Mouse (Mus musculus) MEL (cell line): ENCODE measurements around the gene Brdt. TPM values are rescaled to one million over a fixed set of nuclear protein-coding genes. Genes with fewer than 3 reads are reported as not detected.
A peak's percentile ranks its signal among the peaks of the same experiment; 100 is the strongest.

Experiments
- DNase-seq: peaks from one replicate; pipeline ENCODE4 v3.0.0; 2011; ENCODE audit warnings: low read depth, low spot score
- H3K27ac ChIP-seq: 2 replicates; pipeline ENCODE4 v1.5.1; 2012; ENCODE audit warnings: low read depth, mild to moderate bottlenecking, control low read depth, low read length, moderate library complexity; ENCODE audit not compliant: control insufficient read depth
- H3K27me3 ChIP-seq, 2 experiments: fragments of 150-350 bp in 1 of 2; sonication (generic) in 1 of 2; 2 replicates each; pipeline ENCODE4 v1.6.1; 2012; ENCODE audit warnings: low read length in 2 of 2, mild to moderate bottlenecking in 2 of 2, improper control_type of control experiment in 1 of 2, moderate library complexity in 1 of 2; ENCODE audit not compliant: insufficient read depth in 2 of 2, control insufficient read depth in 1 of 2
- H3K36me3 ChIP-seq, 2 experiments: 2 replicates each; pipeline ENCODE4 v1.6.1; 2012 to 2014; ENCODE audit warnings: low read length in 2 of 2, improper control_type of control experiment in 1 of 2, inconsistent platforms in 1 of 2, mild to moderate bottlenecking in 1 of 2; ENCODE audit not compliant: insufficient read depth in 2 of 2, control insufficient read depth in 1 of 2
- H3K4me1 ChIP-seq, 2 experiments: fragments of 150-350 bp in 1 of 2; sonication (generic) in 1 of 2; 2 replicates each; pipeline ENCODE4 v1.6.1; 2012; ENCODE audit warnings: low read length in 2 of 2, improper control_type of control experiment in 1 of 2, mild to moderate bottlenecking in 1 of 2; ENCODE audit not compliant: insufficient read depth in 2 of 2, control insufficient read depth in 1 of 2
- H3K4me3 ChIP-seq, 2 experiments: fragments of 150-350 bp in 1 of 2; sonication (generic) in 1 of 2; 2 replicates each; pipeline ENCODE4 v1.5.1; 2012; ENCODE audit warnings: low read depth in 2 of 2, low read length in 2 of 2, mild to moderate bottlenecking in 2 of 2, moderate library complexity in 2 of 2, control low read depth in 1 of 2, improper control_type of control experiment in 1 of 2; ENCODE audit not compliant: control insufficient read depth in 1 of 2, insufficient read depth in 1 of 2
- H3K79me2 ChIP-seq: 2 replicates; pipeline ENCODE4 v1.6.1; 2012; ENCODE audit warnings: mild to moderate bottlenecking, low read length, moderate library complexity; ENCODE audit not compliant: control insufficient read depth, poor library complexity, insufficient read depth
- H3K9ac ChIP-seq: 2 replicates; pipeline ENCODE4 v1.6.1; 2012; ENCODE audit warnings: low read depth, mild to moderate bottlenecking, control low read depth, low read length, moderate library complexity; ENCODE audit not compliant: control insufficient read depth, poor library complexity, severe bottlenecking
- H3K9me3 ChIP-seq: fragments of 150-350 bp; sonication (generic); replicated peaks from 2 replicates; pipeline ENCODE4 v1.6.1; 2012; ENCODE audit warnings: mild to moderate bottlenecking, low read length, improper control_type of control experiment, moderate library complexity; ENCODE audit not compliant: insufficient read depth
- CTCF ChIP-seq, 3 experiments: IDR thresholded peaks in 2 of 3; conservative IDR thresholded peaks in 1 of 3; 2 replicates each; pipeline ENCODE4 v1.5.1; 2011 to 2012; ENCODE audit warnings: low read length in 3 of 3, low read depth in 2 of 3, mild to moderate bottlenecking in 2 of 3, improper control_type of control experiment in 1 of 3, inconsistent platforms in 1 of 3, mixed read lengths in 1 of 3, moderate library complexity in 1 of 3; ENCODE audit not compliant: control insufficient read depth in 1 of 3, insufficient read depth in 1 of 3, poor library complexity in 1 of 3, severe bottlenecking in 1 of 3
- ETS1 ChIP-seq: IDR thresholded peaks from 2 replicates; pipeline ENCODE4 v1.6.1; 2012; ENCODE audit warnings: low read depth, mild to moderate bottlenecking, inconsistent platforms, low read length, improper control_type of control experiment, moderate library complexity
- GATA1 ChIP-seq: IDR thresholded peaks from 2 replicates; pipeline ENCODE4 v1.6.1; 2011; ENCODE audit warnings: low read depth, low read length, improper control_type of control experiment
- HCFC1 ChIP-seq: IDR thresholded peaks from 2 replicates; pipeline ENCODE4 v1.6.1; 2012; ENCODE audit warnings: low read depth, mild to moderate bottlenecking, inconsistent platforms, low read length, improper control_type of control experiment, moderate library complexity
- KAT2A ChIP-seq: conservative IDR thresholded peaks from 2 replicates; pipeline ENCODE4 v1.6.1; 2012; ENCODE audit warnings: low read depth, low read length, improper control_type of control experiment, inconsistent platforms
- MEF2A ChIP-seq: IDR thresholded peaks from 2 replicates; pipeline ENCODE4 v1.6.1; 2014; ENCODE audit warnings: low read depth, mild to moderate bottlenecking, inconsistent platforms, low read length, improper control_type of control experiment; ENCODE audit not compliant: poor library complexity, insufficient replicate concordance, severe bottlenecking; ENCODE audit errors: extremely low read depth
- MYB ChIP-seq: IDR thresholded peaks from 2 replicates; pipeline ENCODE4 v1.6.1; 2011; ENCODE audit warnings: mild to moderate bottlenecking, low read depth, low read length, improper control_type of control experiment
- NRF1 ChIP-seq: IDR thresholded peaks from 2 replicates; pipeline ENCODE4 v1.6.1; 2014; ENCODE audit warnings: low read depth, mild to moderate bottlenecking, inconsistent platforms, low read length, improper control_type of control experiment, moderate library complexity; ENCODE audit not compliant: poor library complexity, insufficient read depth, severe bottlenecking
- POLR2A ChIP-seq, 2 experiments: IDR thresholded peaks; 2 replicates each; pipeline ENCODE4 v1.6.1; 2011 to 2012; ENCODE audit warnings: low read length in 2 of 2, mild to moderate bottlenecking in 2 of 2, control low read depth in 1 of 2, improper control_type of control experiment in 1 of 2, low read depth in 1 of 2, moderate library complexity in 1 of 2; ENCODE audit not compliant: control insufficient read depth in 1 of 2, insufficient read depth in 1 of 2, poor library complexity in 1 of 2
- POLR2AphosphoS2 ChIP-seq: IDR thresholded peaks from 2 replicates; pipeline ENCODE4 v1.6.1; 2011; ENCODE audit warnings: low read length, improper control_type of control experiment
- SMC3 ChIP-seq: IDR thresholded peaks from 2 replicates; pipeline ENCODE4 v1.6.1; 2011; ENCODE audit warnings: low read depth, low read length, improper control_type of control experiment
- TAL1 ChIP-seq: IDR thresholded peaks from 2 replicates; pipeline ENCODE4 v1.6.1; 2012; ENCODE audit warnings: mild to moderate bottlenecking, inconsistent platforms, low read length, moderate library complexity, mixed read lengths
- TBP ChIP-seq: IDR thresholded peaks from 2 replicates; pipeline ENCODE4 v1.8.0; 2011; ENCODE audit warnings: low read depth, low read length, improper control_type of control experiment
- TCF12 ChIP-seq: IDR thresholded peaks from 2 replicates; pipeline ENCODE4 v1.6.1; 2014; ENCODE audit warnings: low read depth, mild to moderate bottlenecking, inconsistent platforms, low read length, improper control_type of control experiment, moderate library complexity
- USF2 ChIP-seq, 2 experiments: IDR thresholded peaks; 2 replicates each; pipeline ENCODE4 v1.6.1; 2011 to 2012; ENCODE audit warnings: improper control_type of control experiment in 2 of 2, low read length in 2 of 2, borderline replicate concordance in 1 of 2, inconsistent platforms in 1 of 2, low read depth in 1 of 2, mild to moderate bottlenecking in 1 of 2; ENCODE audit not compliant: insufficient read depth in 1 of 2
- ZC3H11A ChIP-seq: IDR thresholded peaks from 2 replicates; pipeline ENCODE4 v1.6.1; 2012; ENCODE audit warnings: low read depth, mild to moderate bottlenecking, inconsistent platforms, low read length, improper control_type of control experiment
- ZKSCAN1 ChIP-seq: IDR thresholded peaks from 2 replicates; pipeline ENCODE4 v1.6.1; 2012; ENCODE audit warnings: low read depth, mild to moderate bottlenecking, inconsistent platforms, low read length, improper control_type of control experiment, moderate library complexity
- polyA plus RNA-seq, 2 experiments: library from polyadenylated mRNA; stranded (reverse) in 1 of 2; unstranded in 1 of 2; fragments of >175 nt in 1 of 2; fragments of >200 nt in 1 of 2; gene quantifications; 2 replicates each; pipeline versions ENCODE4 v1.2.1 to v1.2.4; 2012; ENCODE audit warnings: low replicate concordance in 2 of 2, low read depth in 1 of 2; ENCODE audit not compliant: insufficient read length in 2 of 2, insufficient read depth in 1 of 2, missing spikeins in 1 of 2
- total RNA-seq: library from RNA; depleted of rRNA; stranded (reverse); fragments of 300-350 nt; gene quantifications from 2 replicates; pipeline ENCODE4 v1.2.3, GENCODE M21; 2012

Gene Brdt
- total and polyA plus RNA-seq, 3 experiments: 10.3 to 16.7 TPM; not detected in 1

- Histone ChIP-seq H3K79me2 (no peaks in the 10 kb centered on the region), H3K27ac (no peak within 1 kb of the TSS)
Observed at GRCm38 (mm10) chr5:107431249-107431648, 100.3 kb downstream of the Brdt start, which contains the start of gene Lpcat2b. Gene Lpcat2b (plus strand): TSS chr5:107431549.

GRCm38 (mm10) chr5:107434001-107434400 lies 103.0 kb downstream of the Brdt start:
- no peak for DNase-seq
- peaks cover 0 to 21% of the 10 kb centered on the region in 2 experiments; a peak in 2 of 4 replicates for H3K36me3 ChIP-seq
- no peaks in the 10 kb centered on the region; a peak in 1 of 4 replicates for H3K27me3 ChIP-seq
- H3K27ac ChIP-seq: no peak overlapping the region
- TF ChIP-seq TCF12: no peak
- no peak for TF ChIP-seq USF2 (IDR thresholded peaks at IDR 0.05; ENCODE audit: borderline replicate concordance in 1 of 2, insufficient read depth in 1 of 2, low read depth in 1 of 2, low read length in 2 of 2)
- no peak for TF ChIP-seq MYB
- TF ChIP-seq MEF2A: no peak
- no peak for TF ChIP-seq NRF1
- TF ChIP-seq TAL1: no peak
- TF ChIP-seq GATA1: no peak
- no peak for TF ChIP-seq KAT2A
- TF ChIP-seq TBP: no peak
- no peak for TF ChIP-seq POLR2AphosphoS2
- TF ChIP-seq CTCF (IDR thresholded peaks at IDR 0.05 in 2 of 3, conservative IDR thresholded peaks at IDR 0.05 in 1 of 3; ENCODE audit: control insufficient read depth in 1 of 3, insufficient read depth in 1 of 3, low read depth in 2 of 3, low read length in 3 of 3, poor library complexity in 1 of 3, severe bottlenecking in 1 of 3): no peak
- TF ChIP-seq ZKSCAN1: no peak
- TF ChIP-seq POLR2A (IDR thresholded peaks at IDR 0.05; ENCODE audit: control insufficient read depth in 1 of 2, insufficient read depth in 1 of 2, low read depth in 1 of 2, low read length in 2 of 2, poor library complexity in 1 of 2): no peak
- TF ChIP-seq SMC3: no peak
- no peak for TF ChIP-seq ETS1
- no peaks in the 10 kb centered on the region; the same call in 1 of the 2 replicates for H3K79me2 ChIP-seq
- H3K4me3 ChIP-seq: no peak overlapping the region
- no peaks in the 10 kb centered on the region for H3K9me3 ChIP-seq
- H3K9ac ChIP-seq: no peak overlapping the region
- peaks cover 7 to 18% of the 10 kb centered on the region in 2 experiments for H3K4me1 ChIP-seq

More at GRCm38 (mm10) chr5:107431249-107431648, 100.3 kb downstream of the Brdt start, which contains the start of gene Lpcat2b:
- Histone ChIP-seq H3K4me1 (peaks cover 0 to 3% of the 10 kb centered on the region in 2 experiments; a peak in 2 of 4 replicates), H3K9ac (no peak within 1 kb of the TSS), H3K4me3 (0 out of 4 replicates have a peak within 1 kb of the TSS, but pooled peaks of 1 of the 2 experiments have one; percentile 19), H3K36me3 (peaks cover 0 to 4% of the 10 kb centered on the region in 2 experiments; a peak in 2 of 4 replicates), H3K9me3 (no peaks in the 10 kb centered on the region), H3K27me3 (no peaks in the 10 kb centered on the region; a peak in 1 of 4 replicates)
- TF ChIP-seq HCFC1: no peak
- TF ChIP-seq ZC3H11A: no peak
- TF ChIP-seq KAT2A: no peak
- TF ChIP-seq TBP: no peak
- no peak for DNase-seq
